Mouse (Mus musculus) CH12.LX (cell line): Measurements from ENCODE around the gene Plcl2. TPM values are rescaled to one million over a fixed set of nuclear protein-coding genes. Genes with fewer than 3 reads are reported as not detected.

Source experiments
- DNase-seq: peaks from one replicate; pipeline ENCODE4 v3.0.0-alpha.2; 2013; ENCODE audit errors: extremely low read depth
- H3K27ac ChIP-seq: 2 replicates; pipeline ENCODE4 v1.5.1; 2012; ENCODE audit warnings: low read depth, mild to moderate bottlenecking, control low read depth, moderate library complexity; ENCODE audit not compliant: insufficient read depth
- H3K27me3 ChIP-seq: replicated peaks from 2 replicates; pipeline ENCODE3; 2012; ENCODE audit warnings: inconsistent platforms
- H3K36me3 ChIP-seq, 2 experiments: replicated peaks in 1 of 2; 2 replicates each; pipeline versions ENCODE3 to v1.6.1; 2012; ENCODE audit warnings: inconsistent platforms in 1 of 2, low read length in 1 of 2, mild to moderate bottlenecking in 1 of 2, mixed read lengths in 1 of 2, moderate library complexity in 1 of 2; ENCODE audit not compliant: control insufficient read depth in 1 of 2, insufficient read depth in 1 of 2
- H3K4me1 ChIP-seq, 2 experiments: 2 replicates each; pipeline ENCODE4 v1.6.1; 2012; ENCODE audit warnings: inconsistent platforms in 1 of 2, moderate library complexity in 1 of 2; ENCODE audit not compliant: insufficient read depth in 2 of 2, control insufficient read depth in 1 of 2
- H3K4me2 ChIP-seq: 2 replicates; pipeline ENCODE4 v1.6.1; 2012; ENCODE audit warnings: low read depth, mild to moderate bottlenecking, control low read depth; ENCODE audit not compliant: poor library complexity, insufficient read depth, severe bottlenecking
- H3K4me3 ChIP-seq, 3 experiments: fragments of 150-350 bp in 1 of 3; sonication (generic) in 1 of 3; replicated peaks in 1 of 3; 2 replicates each; pipeline versions ENCODE3 to v1.5.1; 2011 to 2012; ENCODE audit warnings: low read depth in 2 of 3, low read length in 2 of 3, mild to moderate bottlenecking in 2 of 3, moderate library complexity in 2 of 3, control low read depth in 1 of 3, improper control_type of control experiment in 1 of 3, inconsistent platforms in 1 of 3, mixed read lengths in 1 of 3; ENCODE audit not compliant: poor library complexity in 1 of 3
- H3K79me2 ChIP-seq: replicated peaks from 2 replicates; pipeline ENCODE4 v1.6.1; 2012; ENCODE audit warnings: mild to moderate bottlenecking, moderate library complexity; ENCODE audit not compliant: control insufficient read depth, poor library complexity, insufficient read depth, severe bottlenecking; ENCODE audit errors: extremely low read depth
- H3K9ac ChIP-seq: 2 replicates; pipeline ENCODE4 v1.6.1; 2012; ENCODE audit warnings: low read depth, mild to moderate bottlenecking, control low read depth, moderate library complexity; ENCODE audit not compliant: insufficient read depth
- H3K9me3 ChIP-seq: replicated peaks from 2 replicates; pipeline ENCODE3; 2012; ENCODE audit warnings: low read length, inconsistent platforms, mixed read lengths
- BHLHE40 ChIP-seq: IDR thresholded peaks from 2 replicates; pipeline ENCODE4 v1.6.1; 2011; ENCODE audit warnings: mild to moderate bottlenecking, low read depth, low read length, improper control_type of control experiment
- CTCF ChIP-seq, 2 experiments: IDR thresholded peaks in 1 of 2; conservative IDR thresholded peaks in 1 of 2; 2 replicates each; pipeline ENCODE4 v1.5.1; 2011 to 2012; ENCODE audit warnings: low read depth in 2 of 2, low read length in 2 of 2, improper control_type of control experiment in 1 of 2, inconsistent platforms in 1 of 2, mild to moderate bottlenecking in 1 of 2, moderate library complexity in 1 of 2
- ELF1 ChIP-seq: IDR thresholded peaks from 2 replicates; pipeline ENCODE4 v1.6.1; 2014; ENCODE audit warnings: low read depth, mild to moderate bottlenecking, inconsistent platforms, low read length, improper control_type of control experiment
- EP300 ChIP-seq: IDR thresholded peaks from 2 replicates; pipeline ENCODE4 v1.6.1; 2011; ENCODE audit warnings: low read length, improper control_type of control experiment
- ETS1 ChIP-seq: conservative IDR thresholded peaks from 2 replicates; pipeline ENCODE4 v1.6.1; 2012; ENCODE audit warnings: low read depth, mild to moderate bottlenecking, inconsistent platforms, low read length, improper control_type of control experiment, moderate library complexity
- GABPA ChIP-seq: IDR thresholded peaks from 2 replicates; pipeline ENCODE4 v1.6.1; 2012; ENCODE audit warnings: low read depth, low read length, improper control_type of control experiment, inconsistent platforms; ENCODE audit not compliant: insufficient replicate concordance
- HCFC1 ChIP-seq: IDR thresholded peaks from 2 replicates; pipeline ENCODE4 v1.6.1; 2012; ENCODE audit warnings: low read depth, mild to moderate bottlenecking, inconsistent platforms, low read length, improper control_type of control experiment
- IRF4 ChIP-seq: IDR thresholded peaks from 2 replicates; pipeline ENCODE4 v1.6.1; 2014; ENCODE audit warnings: low read depth, mild to moderate bottlenecking, inconsistent platforms, low read length, improper control_type of control experiment
- JUND ChIP-seq: conservative IDR thresholded peaks from 2 replicates; pipeline ENCODE4 v1.6.1; 2011; ENCODE audit warnings: low read depth, low read length, improper control_type of control experiment
- KAT2A ChIP-seq: IDR thresholded peaks from 2 replicates; pipeline ENCODE4 v1.6.1; 2012; ENCODE audit warnings: low read length, improper control_type of control experiment, inconsistent platforms; ENCODE audit not compliant: insufficient replicate concordance
- MAFK ChIP-seq: IDR thresholded peaks from 2 replicates; pipeline ENCODE4 v1.6.1; 2011; ENCODE audit warnings: low read length, improper control_type of control experiment; ENCODE audit not compliant: insufficient replicate concordance
- MAX ChIP-seq: IDR thresholded peaks from 2 replicates; pipeline ENCODE4 v1.6.1; 2011; ENCODE audit warnings: low read length, improper control_type of control experiment
- MAZ ChIP-seq: IDR thresholded peaks from 2 replicates; pipeline ENCODE4 v1.6.1; 2012; ENCODE audit warnings: low read depth, mild to moderate bottlenecking, inconsistent platforms, low read length, improper control_type of control experiment, moderate library complexity
- MXI1 ChIP-seq: IDR thresholded peaks from 2 replicates; pipeline ENCODE4 v1.6.1; 2011; ENCODE audit warnings: mild to moderate bottlenecking, low read depth, low read length, improper control_type of control experiment
- NELFE ChIP-seq: IDR thresholded peaks from 2 replicates; pipeline ENCODE4 v1.6.1; 2011; ENCODE audit warnings: low read depth, low read length, improper control_type of control experiment
- NRF1 ChIP-seq: IDR thresholded peaks from 2 replicates; pipeline ENCODE4 v1.6.1; 2014; ENCODE audit warnings: low read depth, mild to moderate bottlenecking, inconsistent platforms, low read length, improper control_type of control experiment, moderate library complexity
- PAX5 ChIP-seq: IDR thresholded peaks from 2 replicates; pipeline ENCODE4 v1.6.1; 2012; ENCODE audit warnings: low read length, inconsistent platforms, mixed read lengths
- POLR2A ChIP-seq: IDR thresholded peaks from 2 replicates; pipeline ENCODE4 v1.6.1; 2011; ENCODE audit warnings: low read depth, mild to moderate bottlenecking, improper control_type of control experiment, low read length
- POLR2AphosphoS2 ChIP-seq: IDR thresholded peaks from 2 replicates; pipeline ENCODE4 v1.6.1; 2011; ENCODE audit warnings: low read depth, low read length, improper control_type of control experiment
- RCOR1 ChIP-seq: conservative IDR thresholded peaks from 2 replicates; pipeline ENCODE4 v1.6.1; 2012; ENCODE audit warnings: low read depth, mild to moderate bottlenecking, inconsistent platforms, low read length, improper control_type of control experiment
- SIN3A ChIP-seq: IDR thresholded peaks from 2 replicates; pipeline ENCODE4 v1.6.1; 2012; ENCODE audit warnings: low read length, improper control_type of control experiment, inconsistent platforms
- SMC3 ChIP-seq: IDR thresholded peaks from 2 replicates; pipeline ENCODE4 v1.6.1; 2011; ENCODE audit warnings: low read depth, low read length, improper control_type of control experiment
- TBP ChIP-seq: conservative IDR thresholded peaks from 2 replicates; pipeline ENCODE4 v1.6.1; 2011; ENCODE audit warnings: low read depth, low read length, improper control_type of control experiment
- TCF12 ChIP-seq: IDR thresholded peaks from 2 replicates; pipeline ENCODE4 v1.6.1; 2014; ENCODE audit warnings: low read depth, mild to moderate bottlenecking, inconsistent platforms, low read length, improper control_type of control experiment
- UBTF ChIP-seq: IDR thresholded peaks from 2 replicates; pipeline ENCODE4 v1.6.1; 2012; ENCODE audit warnings: low read depth, mild to moderate bottlenecking, inconsistent platforms, low read length, improper control_type of control experiment, moderate library complexity
- USF1 ChIP-seq: IDR thresholded peaks from 2 replicates; pipeline ENCODE4 v1.6.1; 2014; ENCODE audit warnings: low read depth, mild to moderate bottlenecking, inconsistent platforms, low read length, improper control_type of control experiment
- dilution Hi-C: fragments of 300-500 bp; cut with MboI; formaldehyde crosslinking; loops from 2 replicates; pipeline ENCODE4 v1.14.3; 2020; ENCODE audit warnings: low sequenced_read_pairs; ENCODE audit not compliant: extremely low pct_unique_long_range_greater_than_20kb, extremely low pct_ligation_motif_present
- in situ Hi-C: fragments of 300-500 bp; cut with MboI; formaldehyde crosslinking; loops from 3 replicates; pipeline ENCODE4 v1.14.3; 2019; ENCODE audit warnings: low sequenced_read_pairs, low pct_ligation_motif_present, low pct_unique_long_range_greater_than_20kb, mixed read lengths
- polyA plus RNA-seq: library from polyadenylated mRNA; unstranded; fragments of >175 nt; gene quantifications from 2 replicates; pipeline ENCODE4 v1.2.1, GENCODE M21; 2012; ENCODE audit warnings: low read depth; ENCODE audit not compliant: insufficient read length
- total RNA-seq, 2 experiments: library from RNA; depleted of rRNA; stranded (reverse); fragments of 300-350 nt in 1 of 2; fragments of >200 nt in 1 of 2; gene quantifications; 2 replicates each; pipeline ENCODE4 v1.2.3; 2012 to 2014

Gene Plcl2
- total and polyA plus RNA-seq, 3 experiments, result 9.0 to 16.6 (median 12.7) TPM

DNA sequence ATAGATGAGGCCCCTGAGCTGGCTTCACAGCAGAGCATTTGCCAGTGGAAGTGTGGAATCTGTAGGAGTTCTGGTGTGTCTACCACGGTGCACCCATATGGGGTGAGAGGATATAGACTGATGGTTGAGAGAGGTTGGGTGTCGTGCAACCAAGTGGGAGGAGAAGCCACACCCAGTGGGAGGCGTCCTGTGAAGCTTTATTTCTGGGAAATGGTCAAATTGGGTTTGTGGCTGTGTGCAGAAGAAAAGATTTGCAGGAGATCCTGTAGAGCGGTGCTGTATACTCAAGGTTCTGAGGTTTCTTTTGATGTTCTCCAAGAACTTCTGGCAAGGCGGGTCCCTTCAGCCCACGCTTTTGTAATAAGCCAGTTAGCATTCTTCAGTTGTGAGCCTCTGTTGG lies 15.8 kb downstream of the Plcl2 start:
- no peak for DNase-seq
- H3K27me3 ChIP-seq, result no peaks in the 10 kb centered on the region
- no peak overlapping the region for H3K27ac ChIP-seq
- H3K79me2 ChIP-seq, result peaks cover 27% of the 10 kb centered on the region
- no peak overlapping the region for H3K4me3 ChIP-seq
- in situ Hi-C loops (no loop called here), dilution Hi-C loops (no loop called here)
- no peak overlapping the region for H3K4me2 ChIP-seq
- H3K9me3 ChIP-seq, result peaks cover 3% of the 10 kb centered on the region
- H3K36me3 ChIP-seq, result peaks cover 9 to 10% of the 10 kb centered on the region in 2 experiments
- H3K9ac ChIP-seq, result no peak overlapping the region
- no peak for TF ChIP-seq EP300
- no peak for TF ChIP-seq POLR2A
- no peak for TF ChIP-seq HCFC1
- no peak for TF ChIP-seq SIN3A
- TF ChIP-seq TCF12, result no peak
- no peak for TF ChIP-seq ELF1
- no peak for TF ChIP-seq TBP
- H3K4me1 ChIP-seq, result peaks cover 8 to 22% of the 10 kb centered on the region in 2 experiments

DNA sequence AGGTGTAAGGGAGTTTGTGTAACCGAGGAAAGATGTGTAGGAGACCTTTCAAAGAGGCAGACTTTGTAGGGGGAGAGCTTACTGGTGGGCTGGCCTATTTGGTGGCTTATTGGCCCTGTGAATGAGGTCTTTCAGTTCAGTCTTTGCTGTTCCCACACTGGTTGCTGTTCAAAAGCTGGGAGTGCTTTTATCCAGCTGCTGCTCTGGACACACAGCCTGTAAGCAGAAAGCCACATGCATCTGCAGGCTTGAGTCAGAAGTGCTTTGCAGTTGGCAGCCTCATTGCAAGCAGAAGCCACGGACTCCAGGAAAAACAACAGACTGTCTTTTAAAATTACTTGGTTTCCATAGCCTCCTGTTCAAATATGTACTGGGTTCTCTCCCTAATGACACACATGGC lies 16.6 kb downstream of the Plcl2 start:
- no peak for DNase-seq
- no peaks in the 10 kb centered on the region for H3K27me3 ChIP-seq
- H3K79me2 ChIP-seq, result peaks cover 23% of the 10 kb centered on the region
- TF ChIP-seq UBTF, result no peak
- no peak for TF ChIP-seq SMC3
- no peak for TF ChIP-seq TBP
- no peak for TF ChIP-seq JUND
- TF ChIP-seq ETS1, result no peak
- no peak for TF ChIP-seq KAT2A
- TF ChIP-seq, all 38 proteins: peak for 0
- Histone ChIP-seq H3K9me3 (no peaks in the 10 kb centered on the region), H3K4me2 (no peak overlapping the region), H3K27ac (no peak overlapping the region), H3K4me3 (no peak overlapping the region), H3K9ac (no peak overlapping the region), H3K4me1 (peaks cover 11 to 23% of the 10 kb centered on the region in 2 experiments), H3K36me3 (peaks cover 6 to 10% of the 10 kb centered on the region in 2 experiments)
- dilution Hi-C loops (no loop called here), in situ Hi-C loops (no loop called here)

DNA sequence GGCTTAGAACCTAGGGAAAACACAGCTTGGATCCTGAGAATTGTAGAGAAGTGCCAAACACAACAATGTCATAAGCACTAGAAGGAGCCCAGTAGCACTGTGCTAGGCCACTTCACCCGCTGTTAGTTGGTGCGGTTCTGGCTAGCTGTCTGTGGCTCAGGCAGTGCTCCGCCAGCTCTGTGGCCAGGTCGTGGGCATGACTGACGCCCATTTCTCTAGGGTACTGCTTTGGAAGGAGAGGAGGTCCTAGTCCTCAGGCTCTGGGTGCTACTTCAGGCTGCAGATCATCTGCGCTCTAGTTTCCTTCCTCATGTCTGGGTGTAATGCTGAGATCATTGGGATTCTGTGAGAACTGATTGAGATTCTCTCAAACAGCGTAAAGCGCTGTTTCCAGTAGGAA lies 20.9 kb downstream of the Plcl2 start:
- Histone ChIP-seq H3K27me3 (no peaks in the 10 kb centered on the region), H3K4me1 (peaks cover 11 to 26% of the 10 kb centered on the region in 2 experiments), H3K27ac (no peak overlapping the region), H3K4me3 (no peak overlapping the region), H3K36me3 (peaks cover 1 to 7% of the 10 kb centered on the region in 2 experiments), H3K9ac (no peak overlapping the region), H3K79me2 (peaks cover 13% of the 10 kb centered on the region), H3K4me2 (no peak overlapping the region), H3K9me3 (no peaks in the 10 kb centered on the region)
- DNase-seq, result no peak
- in situ Hi-C loops, result no loop called here
- TF ChIP-seq NRF1 (no peak), POLR2AphosphoS2 (no peak), UBTF (no peak), USF1 (no peak), MAFK (no peak), KAT2A (no peak), TCF12 (no peak), MAZ (no peak), ETS1 (no peak), NELFE (no peak), CTCF (conservative IDR thresholded peaks at IDR 0.05 in 1 of 2, IDR thresholded peaks at IDR 0.05 in 1 of 2; ENCODE audit: low read depth in 2 of 2, low read length in 2 of 2) (no peak), MAX (no peak), PAX5 (no peak), MXI1 (no peak), EP300 (no peak), RCOR1 (no peak), BHLHE40 (no peak), IRF4 (no peak), GABPA (no peak), SIN3A (no peak)
- dilution Hi-C loops, result no loop called here
